Mouse (Mus musculus) lung, postnatal 25 days (tissue): ENCODE data around the gene Lrrc49.

ENCODE experiments used
- DNase-seq: peaks from one replicate; pipeline ENCODE4 v3.0.0; 2022; ENCODE audit warnings: low spot score

Gene Lrrc49

GRCm38 (mm10) chr9:60687891-60688324 is at the start of gene Lrrc49:
Gene Lrrc49, minus strand, starts transcription at chr9:60688158.
- DNase-seq: peak; percentile 89

- no peak for DNase-seq
Measured at GRCm38 (mm10) chr9:60734321-60734720, 46.4 kb upstream of the Lrrc49 start.

GRCm38 (mm10) chr9:60724968-60725367 is 37.0 kb upstream of the Lrrc49 start:
- DNase-seq: no peak

- DNase-seq: no peak
Measured at GRCm38 (mm10) chr9:60719687-60720086, 31.7 kb upstream of the Lrrc49 start.

DNA sequence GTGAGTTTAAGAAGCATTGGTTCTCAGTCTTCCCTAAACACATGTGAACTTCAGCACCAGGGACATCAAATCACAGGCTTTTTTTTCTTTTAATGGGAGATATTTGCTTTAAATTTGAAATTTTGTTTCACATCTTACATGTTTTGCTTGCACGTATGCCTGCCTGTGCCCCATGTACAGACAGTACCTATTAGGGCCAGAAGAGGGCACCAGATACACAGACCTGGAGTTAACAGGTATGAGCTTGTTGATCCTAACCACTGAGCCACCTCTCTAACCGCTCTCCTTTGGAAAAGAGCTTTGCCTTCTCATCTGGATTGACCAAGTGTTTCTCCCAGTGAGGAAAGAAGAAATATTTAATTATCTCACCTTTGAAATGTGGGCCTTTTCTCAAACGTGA is 30.3 kb upstream of the Lrrc49 start:
- DNase-seq: peak; percentile 67

GRCm38 (mm10) chr9:60715828-60716227 is 27.9 kb upstream of the Lrrc49 start:
- no peak for DNase-seq

DNA sequence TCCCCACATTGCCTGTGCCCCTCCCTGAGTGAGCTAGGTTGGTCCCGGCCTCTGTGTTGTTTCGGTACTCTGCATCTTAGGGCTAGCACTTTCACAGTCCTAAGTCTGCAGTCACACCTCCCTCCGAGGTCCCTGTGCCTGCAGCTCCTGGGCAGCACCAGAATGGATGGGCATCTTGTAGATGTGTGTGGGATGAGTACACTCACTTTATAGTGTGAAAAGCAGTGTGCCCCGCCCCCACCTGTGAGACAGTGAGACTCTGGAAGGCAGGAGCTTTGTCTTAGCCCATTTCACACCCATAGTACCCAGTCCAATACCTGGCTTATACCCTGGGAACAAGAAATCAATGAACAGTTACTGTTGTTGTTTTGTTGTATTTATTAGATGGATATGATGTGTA is 27.3 kb upstream of the Lrrc49 start:
- DNase-seq: no peak

DNA sequence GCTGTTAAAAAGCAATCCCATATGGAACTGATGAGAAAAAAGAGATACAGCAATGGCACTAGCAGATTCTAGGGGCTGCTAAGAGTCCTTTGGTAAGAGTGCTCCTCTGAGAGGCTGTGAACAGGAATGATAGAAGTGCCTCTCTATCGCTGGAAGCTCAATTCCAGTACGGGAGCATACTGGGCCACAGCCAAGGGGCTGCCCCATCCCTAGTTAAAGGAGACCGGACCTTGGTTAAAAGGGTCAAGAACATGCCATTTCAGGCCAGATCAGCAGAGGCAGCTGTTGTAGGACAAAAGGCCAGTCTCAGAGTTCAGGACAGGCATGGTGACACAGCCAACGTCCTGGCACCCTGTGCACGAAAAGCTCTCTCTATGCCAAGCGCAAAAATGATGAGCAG is 26.2 kb upstream of the Lrrc49 start:
- DNase-seq: no peak

- no peak for DNase-seq
Measured at GRCm38 (mm10) chr9:60713616-60714015, 25.7 kb upstream of the Lrrc49 start.

GRCm38 (mm10) chr9:60712771-60713541 is 25.0 kb upstream of the Lrrc49 start, which contains the start of gene Larp6:
Gene Larp6, plus strand, starts transcription at chr9:60712989.
- peak; percentile 18 for DNase-seq

DNA sequence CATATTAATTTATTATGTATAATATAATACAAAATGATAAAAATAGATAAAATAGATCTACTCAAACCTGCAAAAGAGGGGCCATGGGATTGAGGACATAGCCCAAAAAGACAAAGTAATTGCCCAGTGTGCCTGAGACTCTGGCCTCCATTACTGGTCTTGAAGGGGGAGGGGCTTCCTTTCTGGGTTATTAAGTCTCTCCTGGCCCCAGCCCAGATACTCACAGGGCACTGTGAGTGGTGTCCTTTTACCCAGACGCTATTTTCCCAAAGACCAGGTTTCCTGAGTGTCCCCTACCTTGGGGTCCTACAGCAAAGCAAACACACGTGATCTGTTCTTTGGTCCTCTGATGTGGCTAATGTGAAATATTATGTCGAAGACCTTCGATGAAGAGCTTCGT is 24.1 kb upstream of the Lrrc49 start:
- DNase-seq: no peak

DNA sequence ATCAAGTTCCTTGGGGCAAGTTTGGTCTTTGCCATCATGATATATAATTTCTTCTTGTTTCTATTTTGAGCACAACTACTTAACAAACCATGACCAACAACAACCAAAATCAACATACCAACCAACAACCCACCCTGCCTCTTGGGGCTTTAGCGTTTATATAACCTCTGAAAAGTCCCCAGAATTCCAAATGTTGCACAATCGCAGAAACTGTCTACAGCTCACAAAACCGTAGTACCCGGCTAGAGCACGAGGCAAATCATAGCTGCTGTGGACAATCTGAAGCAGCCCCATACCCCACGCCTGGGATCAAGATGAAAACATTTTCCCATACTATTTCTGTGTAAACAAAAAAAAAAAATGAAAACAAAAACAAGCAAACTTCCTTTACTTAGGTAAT is 21.8 kb upstream of the Lrrc49 start:
- DNase-seq: no peak

DNA sequence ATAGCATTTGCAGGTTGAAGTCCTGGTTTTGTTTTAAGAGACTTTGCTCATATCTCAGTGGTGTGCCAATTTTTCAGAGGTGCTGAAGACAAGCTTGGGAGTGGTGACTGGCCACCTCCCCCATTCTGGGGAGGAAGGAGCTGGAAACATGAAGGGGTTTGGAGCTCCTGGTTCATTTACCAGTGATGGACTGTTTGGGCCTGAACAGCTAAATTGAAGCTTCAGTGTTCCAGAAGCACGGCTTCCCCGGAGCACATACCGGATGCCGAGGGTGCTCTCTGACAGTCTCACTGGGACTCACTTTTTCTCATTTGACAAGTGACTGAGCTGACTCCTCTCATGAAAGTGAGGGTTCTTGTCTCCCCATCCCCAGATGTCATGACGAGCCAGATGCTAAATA is 20.6 kb upstream of the Lrrc49 start:
- no peak for DNase-seq

DNA sequence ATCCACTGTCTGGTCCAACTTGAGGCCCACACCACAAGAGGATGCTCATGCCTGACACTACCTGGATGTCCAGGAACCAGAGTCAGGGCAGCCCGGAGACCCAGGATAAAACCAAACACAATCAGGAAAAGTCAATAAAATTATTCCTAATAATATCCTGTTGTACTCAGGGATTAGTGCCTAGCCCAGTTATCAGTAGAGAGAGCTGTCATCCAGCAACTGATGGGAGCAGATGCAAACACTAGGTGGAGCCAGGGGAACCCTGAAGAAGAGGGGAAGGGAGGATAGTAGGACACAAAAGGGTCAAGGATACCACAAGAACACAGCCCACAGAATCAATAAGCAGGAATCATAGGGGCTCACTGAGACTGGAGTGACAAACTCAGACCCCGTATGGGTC is 19.6 kb upstream of the Lrrc49 start:
- no peak for DNase-seq

DNA sequence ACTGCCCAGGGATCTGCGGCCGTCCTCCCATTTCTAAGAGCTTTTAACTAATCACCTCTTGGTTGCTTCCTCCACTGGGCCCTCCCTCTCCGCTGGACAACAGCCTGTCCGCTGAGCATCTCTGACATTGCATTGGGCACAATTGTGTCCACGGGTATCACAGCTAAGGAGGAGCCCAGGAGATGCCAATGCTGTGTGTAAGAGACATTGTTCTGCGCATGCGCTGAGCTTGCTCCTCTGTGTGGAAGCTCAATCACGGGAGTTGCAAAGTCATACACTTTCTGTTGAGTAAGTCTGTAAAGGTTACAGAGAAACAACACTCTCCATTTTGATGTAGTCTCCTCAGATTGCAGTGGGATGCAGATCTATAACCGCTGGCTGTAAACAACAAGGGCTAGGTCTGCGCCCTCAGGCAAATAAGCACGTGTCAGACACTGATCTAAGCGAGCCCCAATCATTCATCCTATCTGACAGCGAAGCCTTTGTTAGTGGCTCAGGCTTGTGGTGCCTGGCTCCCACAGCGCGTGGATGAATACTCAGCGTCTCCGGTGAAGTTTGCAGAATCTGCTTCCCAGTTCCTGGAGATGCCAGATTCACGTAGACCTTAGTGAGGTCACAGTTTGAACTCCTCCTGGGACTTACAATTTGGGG is 11.7 kb upstream of the Lrrc49 start:
- no peak for DNase-seq

GRCm38 (mm10) chr9:60696271-60696985 is 8.5 kb upstream of the Lrrc49 start:
- peak; percentile 21 for DNase-seq

DNA sequence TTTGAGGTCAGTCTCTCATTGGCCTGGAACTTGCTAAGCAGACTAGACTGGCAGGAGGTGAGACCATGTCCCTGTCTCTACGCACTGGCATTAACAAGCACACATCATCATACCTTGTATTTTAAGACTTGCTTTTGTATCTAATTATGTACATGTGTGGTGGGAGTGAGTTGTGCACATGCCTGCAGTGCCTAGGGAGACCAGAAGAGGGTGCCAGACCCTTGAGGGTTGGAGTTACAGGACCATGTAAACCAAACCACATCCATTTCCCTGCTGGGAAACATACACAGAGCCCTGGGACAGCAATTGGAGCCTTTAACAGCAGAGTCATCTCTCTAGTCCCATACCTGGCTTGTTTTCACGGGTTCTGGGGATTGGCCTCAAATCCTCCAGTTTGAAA is 6.0 kb upstream of the Lrrc49 start:
- DNase-seq: no peak

GRCm38 (mm10) chr9:60692624-60693023 is 4.7 kb upstream of the Lrrc49 start:
- no peak for DNase-seq

- peak; percentile 51 for DNase-seq
Measured at GRCm38 (mm10) chr9:60687415-60687814, 543 bp downstream of the Lrrc49 start.

DNA sequence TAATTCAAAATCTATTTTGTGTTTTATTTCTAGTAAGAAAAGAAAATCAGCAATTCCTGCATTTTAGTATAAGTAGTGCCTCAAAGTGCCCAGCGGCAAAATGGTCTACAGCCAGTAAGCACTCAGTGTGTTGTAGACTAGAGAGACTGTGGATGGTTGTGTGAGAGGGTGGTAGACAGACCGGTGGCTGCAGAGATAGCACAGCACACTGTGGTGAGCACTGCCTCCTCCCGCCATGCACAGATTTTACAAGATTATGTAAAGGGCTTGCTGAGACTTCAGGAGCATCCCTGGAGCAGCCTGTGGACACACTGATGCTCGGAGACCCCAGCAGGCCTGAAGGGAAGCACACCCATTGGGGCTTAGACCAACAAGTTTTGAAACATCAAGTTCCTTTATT is 5.2 kb downstream of the Lrrc49 start:
- no peak for DNase-seq

- DNase-seq: no peak
Measured at GRCm38 (mm10) chr9:60681005-60681404, 7.0 kb downstream of the Lrrc49 start.

- DNase-seq: no peak
Measured at GRCm38 (mm10) chr9:60678913-60679312, 9.0 kb downstream of the Lrrc49 start.

DNA sequence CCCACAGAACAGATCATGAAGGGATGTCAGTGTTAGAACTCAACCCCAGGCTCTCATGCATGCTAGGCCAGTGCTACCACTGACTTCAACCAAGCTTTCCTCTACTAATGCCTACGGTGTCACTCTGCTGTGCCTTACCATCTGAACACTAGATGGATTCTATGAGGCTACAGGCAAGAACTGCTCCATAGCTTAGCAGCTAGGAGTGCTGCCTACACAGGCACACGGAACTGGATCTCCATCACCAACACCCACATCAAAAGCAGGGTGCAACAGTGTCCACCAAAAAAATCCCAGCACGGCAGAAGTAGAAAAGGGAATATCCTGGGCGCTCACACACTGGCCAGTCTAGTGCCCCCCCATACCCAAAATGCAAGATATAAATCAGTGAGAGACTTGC is 11.5 kb downstream of the Lrrc49 start:
- no peak for DNase-seq
